Mouse (Mus musculus): ENCODE results near the gene Gucd1. TPM values are rescaled to one million over a fixed set of nuclear protein-coding genes. Genes with fewer than 3 reads are reported as not detected.
"Not testable (repeated sequence)": the region's sequence is repeated elsewhere in the genome, so short reads cannot be mapped to it uniquely, and the experiment has no call there.

Gucd1 gene
- polyA plus RNA-seq (2016; fragmentation: Nextera tagmentation; extraction: Ambion mirVana), result 32.1 and 35.7 TPM in 2 replicates

GRCm38 (mm10) chr10:75517758-75518143 lies at the start of gene Gucd1:
TSS of gene Gucd1 (minus strand) at chr10:75517972.
- peak within 1 kb of the TSS; percentile 90 for H3K4me3 ChIP-seq
- H3K27ac ChIP-seq (replicated peaks), result peak within 1 kb of the TSS; percentile 96
- H3K36me3 ChIP-seq, result peaks cover 38% of the 10 kb centered on the region
- DNase-seq (ENCODE audit: low spot score), result peak; percentile 96
- WGBS, result under 1% methylated on average over 20 of the region's 20 CpGs
- no peaks in the 10 kb centered on the region for H3K9me3 ChIP-seq (replicated peaks)
- H3K27me3 ChIP-seq (ENCODE audit: low read depth, poor library complexity, severe bottlenecking), result no peaks in the 10 kb centered on the region
- peaks cover 32% of the 10 kb centered on the region for H3K4me1 ChIP-seq

GRCm38 (mm10) chr10:75566765-75567164 lies 49.0 kb upstream of the Gucd1 start:
- not testable (repeated sequence) for DNase-seq (ENCODE audit: low spot score); H3K36me3 ChIP-seq; H3K9me3 ChIP-seq (replicated peaks); H3K4me3 ChIP-seq; H3K27ac ChIP-seq (replicated peaks)
- H3K27me3 ChIP-seq (ENCODE audit: low read depth, poor library complexity, severe bottlenecking), result peaks cover 47% of the 10 kb centered on the region
- H3K4me1 ChIP-seq, result peaks cover 21% of the 10 kb centered on the region
- 85% methylated on average over 2 of the region's 2 CpGs for WGBS

GRCm38 (mm10) chr10:75566321-75566720 lies 48.5 kb upstream of the Gucd1 start:
- H3K27ac ChIP-seq (replicated peaks), result no peak overlapping the region
- WGBS, result 83% methylated on average over 5 of the region's 5 CpGs
- DNase-seq (ENCODE audit: low spot score), result no peak
- H3K36me3 ChIP-seq, result no peaks in the 10 kb centered on the region
- H3K9me3 ChIP-seq (replicated peaks), result no peaks in the 10 kb centered on the region
- H3K4me3 ChIP-seq, result no peak overlapping the region
- H3K4me1 ChIP-seq, result peaks cover 17% of the 10 kb centered on the region
- peaks cover 51% of the 10 kb centered on the region for H3K27me3 ChIP-seq (ENCODE audit: low read depth, poor library complexity, severe bottlenecking)

- no peaks in the 10 kb centered on the region for H3K9me3 ChIP-seq (replicated peaks)
- DNase-seq (ENCODE audit: low spot score), result no peak
- no peak overlapping the region for H3K4me3 ChIP-seq
- H3K27ac ChIP-seq (replicated peaks), result no peak overlapping the region
- no peaks in the 10 kb centered on the region for H3K36me3 ChIP-seq
- peaks cover 13% of the 10 kb centered on the region for H3K4me1 ChIP-seq
- peaks cover 55% of the 10 kb centered on the region for H3K27me3 ChIP-seq (ENCODE audit: low read depth, poor library complexity, severe bottlenecking)
- WGBS, result 83% methylated on average over 7 of the region's 7 CpGs
These were observed 48.1 kb upstream of the Gucd1 start for GRCm38 (mm10) chr10:75565906-75566305.

GRCm38 (mm10) chr10:75565436-75565835 lies 47.7 kb upstream of the Gucd1 start:
- H3K4me1 ChIP-seq, result peaks cover 17% of the 10 kb centered on the region
- H3K27ac ChIP-seq (replicated peaks), result no peak overlapping the region
- no peaks in the 10 kb centered on the region for H3K9me3 ChIP-seq (replicated peaks)
- H3K4me3 ChIP-seq, result no peak overlapping the region
- no peaks in the 10 kb centered on the region for H3K36me3 ChIP-seq
- 68% methylated on average over 6 of the region's 6 CpGs for WGBS
- DNase-seq (ENCODE audit: low spot score), result no peak
- peaks cover 60% of the 10 kb centered on the region for H3K27me3 ChIP-seq (ENCODE audit: low read depth, poor library complexity, severe bottlenecking)

GRCm38 (mm10) chr10:75564687-75565265 lies 47.0 kb upstream of the Gucd1 start:
- Histone ChIP-seq H3K27ac (replicated peaks) (no peak overlapping the region), H3K4me3 (no peak overlapping the region), H3K36me3 (no peaks in the 10 kb centered on the region), H3K9me3 (replicated peaks) (no peaks in the 10 kb centered on the region), H3K4me1 (peaks cover 23% of the 10 kb centered on the region), H3K27me3 (ENCODE audit: low read depth, poor library complexity, severe bottlenecking) (peaks cover 66% of the 10 kb centered on the region)
- no peak for DNase-seq (ENCODE audit: low spot score)
- 84% methylated on average over 12 of the region's 12 CpGs for WGBS

GRCm38 (mm10) chr10:75562596-75562995 lies 44.8 kb upstream of the Gucd1 start:
- Histone ChIP-seq H3K27me3 (ENCODE audit: low read depth, poor library complexity, severe bottlenecking) (peaks cover 70% of the 10 kb centered on the region), H3K27ac (replicated peaks) (no peak overlapping the region), H3K36me3 (no peaks in the 10 kb centered on the region), H3K4me1 (peaks cover 32% of the 10 kb centered on the region), H3K4me3 (no peak overlapping the region), H3K9me3 (replicated peaks) (no peaks in the 10 kb centered on the region)
- no peak for DNase-seq (ENCODE audit: low spot score)
- 88% methylated on average over 8 of the region's 8 CpGs for WGBS

- H3K36me3 ChIP-seq, result no peaks in the 10 kb centered on the region
- peaks cover 38% of the 10 kb centered on the region for H3K4me1 ChIP-seq
- H3K27me3 ChIP-seq (ENCODE audit: low read depth, poor library complexity, severe bottlenecking), result peaks cover 81% of the 10 kb centered on the region
- H3K9me3 ChIP-seq (replicated peaks), result no peaks in the 10 kb centered on the region
- no peak for DNase-seq (ENCODE audit: low spot score)
- H3K4me3 ChIP-seq, result peak within 1 kb of the TSS; percentile 74
- no peak within 1 kb of the TSS for H3K27ac ChIP-seq (replicated peaks)
- WGBS, result 55% methylated on average over 10 of the region's 10 CpGs
These were observed 43.4 kb upstream of the Gucd1 start, which contains the start of gene Ggt1 for GRCm38 (mm10) chr10:75561071-75561654. TSS of gene Ggt1 (plus strand) at chr10:75561604.

- Histone ChIP-seq H3K4me3 (peak overlapping the region; percentile 74), H3K27ac (replicated peaks) (no peak overlapping the region; the same call in 1 of the 2 replicates), H3K27me3 (ENCODE audit: low read depth, poor library complexity, severe bottlenecking) (peaks cover 84% of the 10 kb centered on the region), H3K36me3 (no peaks in the 10 kb centered on the region), H3K9me3 (replicated peaks) (no peaks in the 10 kb centered on the region), H3K4me1 (peaks cover 38% of the 10 kb centered on the region)
- WGBS, result 14% methylated on average over 6 of the region's 6 CpGs
- peak; percentile 32 for DNase-seq (ENCODE audit: low spot score)
These were observed 42.8 kb upstream of the Gucd1 start for GRCm38 (mm10) chr10:75560549-75560899.

GRCm38 (mm10) chr10:75559676-75560548 lies 42.1 kb upstream of the Gucd1 start, which contains the start of gene Lrrc75b:
TSS of gene Lrrc75b (minus strand) at chr10:75560330.
- WGBS, result under 1% methylated on average over 74 of the region's 75 CpGs
- H3K4me1 ChIP-seq, result peaks cover 36% of the 10 kb centered on the region
- peaks cover 84% of the 10 kb centered on the region for H3K27me3 ChIP-seq (ENCODE audit: low read depth, poor library complexity, severe bottlenecking)
- H3K27ac ChIP-seq (replicated peaks), result peak within 1 kb of the TSS; percentile 86
- DNase-seq (ENCODE audit: low spot score), result peak; percentile 64
- no peaks in the 10 kb centered on the region for H3K36me3 ChIP-seq
- H3K9me3 ChIP-seq (replicated peaks), result no peaks in the 10 kb centered on the region
- H3K4me3 ChIP-seq, result peak within 1 kb of the TSS; percentile 74

- 2% methylated on average over 14 of the region's 14 CpGs for WGBS
- peak overlapping the region; percentile 86 for H3K27ac ChIP-seq (replicated peaks)
- no peak for DNase-seq (ENCODE audit: low spot score)
- H3K36me3 ChIP-seq, result no peaks in the 10 kb centered on the region
- peak overlapping the region; percentile 74 for H3K4me3 ChIP-seq
- no peaks in the 10 kb centered on the region for H3K9me3 ChIP-seq (replicated peaks)
- H3K4me1 ChIP-seq, result peaks cover 36% of the 10 kb centered on the region
- peaks cover 82% of the 10 kb centered on the region for H3K27me3 ChIP-seq (ENCODE audit: low read depth, poor library complexity, severe bottlenecking)
These were observed 41.4 kb upstream of the Gucd1 start for GRCm38 (mm10) chr10:75559041-75559675.

GRCm38 (mm10) chr10:75558515-75558914 lies 40.7 kb upstream of the Gucd1 start:
- no peak overlapping the region for H3K27ac ChIP-seq (replicated peaks)
- H3K27me3 ChIP-seq (ENCODE audit: low read depth, poor library complexity, severe bottlenecking), result peaks cover 76% of the 10 kb centered on the region
- no peaks in the 10 kb centered on the region for H3K9me3 ChIP-seq (replicated peaks)
- no peaks in the 10 kb centered on the region for H3K36me3 ChIP-seq
- no peak for DNase-seq (ENCODE audit: low spot score)
- peak overlapping the region; percentile 74; the same call in 1 of the 2 replicates for H3K4me3 ChIP-seq
- peaks cover 36% of the 10 kb centered on the region for H3K4me1 ChIP-seq
- WGBS, result 21% methylated on average over 3 of the region's 3 CpGs
